Mouse (Mus musculus) ES-Bruce4 (cell line): ENCODE measurements at regions not wholly inside any gene's neighbourhood (a gene's known extent, or its start where the extent isn't known, plus 50 kb on each side); places are given as distances from the start of the nearest gene placed in this dataset.

Experiments
- H3K27ac ChIP-seq: 2 replicates; pipeline ENCODE4 v1.5.1; 2012; ENCODE audit warnings: low read length, inconsistent platforms; ENCODE audit not compliant: insufficient read depth
- H3K27me3 ChIP-seq: 2 replicates; pipeline ENCODE4 v1.6.1; 2012; ENCODE audit warnings: mild to moderate bottlenecking, low read length, inconsistent platforms; ENCODE audit not compliant: control insufficient read depth, poor library complexity, insufficient read depth, severe bottlenecking
- H3K36me3 ChIP-seq: 2 replicates; pipeline ENCODE4 v1.6.1; 2012; ENCODE audit warnings: inconsistent platforms, mild to moderate bottlenecking, low read length, moderate library complexity; ENCODE audit not compliant: control insufficient read depth, poor library complexity, insufficient read depth, severe bottlenecking
- H3K4me1 ChIP-seq: one replicate; pipeline ENCODE4 v1.8.1; 2011; ENCODE audit warnings: low read length; ENCODE audit not compliant: control insufficient read depth, insufficient read depth
- H3K4me3 ChIP-seq: 2 replicates; pipeline ENCODE4 v1.5.1; 2011; ENCODE audit warnings: low read depth, mild to moderate bottlenecking, low read length
- H3K9ac ChIP-seq: 2 replicates; pipeline ENCODE4 v1.6.1; 2012; ENCODE audit warnings: low read depth, mild to moderate bottlenecking, inconsistent platforms; ENCODE audit not compliant: poor library complexity, severe bottlenecking
- H3K9me3 ChIP-seq: replicated peaks from 2 replicates; pipeline ENCODE4 v1.6.1; 2012; ENCODE audit warnings: mild to moderate bottlenecking, low read length, inconsistent platforms; ENCODE audit not compliant: control insufficient read depth, poor library complexity, insufficient read depth, severe bottlenecking
- CTCF ChIP-seq: IDR thresholded peaks from one replicate; pipeline ENCODE4 v1.8.1; 2011; ENCODE audit warnings: low read depth, low read length
- EP300 ChIP-seq: IDR thresholded peaks from 2 replicates; pipeline ENCODE4 v1.6.1; 2011; ENCODE audit warnings: low read depth, low read length; ENCODE audit not compliant: insufficient read depth
- POLR2A ChIP-seq: IDR thresholded peaks from one replicate; pipeline ENCODE4 v1.8.1; 2011; ENCODE audit warnings: low read length; ENCODE audit not compliant: insufficient read depth

DNA sequence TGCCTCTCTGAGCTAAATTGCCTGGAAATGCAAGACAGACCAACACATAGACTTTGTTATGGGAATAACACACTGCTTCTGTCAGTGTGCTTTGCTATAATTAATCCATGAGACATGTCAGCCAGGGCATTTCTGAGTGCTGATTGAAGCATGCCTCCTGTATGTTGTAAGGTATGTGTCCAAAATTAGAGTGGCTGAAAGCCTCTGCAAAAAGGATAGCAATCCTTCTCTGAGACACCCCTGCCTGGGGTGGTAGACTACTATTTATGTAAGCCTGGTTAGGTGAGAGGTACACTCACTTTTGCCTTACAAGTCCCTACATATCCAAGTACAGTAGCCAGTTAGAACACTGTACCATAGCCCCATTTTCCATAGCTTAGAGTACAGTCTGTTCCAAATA lies 193.3 kb upstream of the Egflam start:
- Histone ChIP-seq H3K9ac (no peak overlapping the region), H3K4me3 (no peak overlapping the region), H3K4me1 (no peaks in the 10 kb centered on the region), H3K27ac (no peak overlapping the region), H3K9me3 (no peaks in the 10 kb centered on the region), H3K36me3 (no peaks in the 10 kb centered on the region), H3K27me3 (no peaks in the 10 kb centered on the region)
- TF ChIP-seq EP300 (no peak), POLR2A (no peak), CTCF (no peak)

DNA sequence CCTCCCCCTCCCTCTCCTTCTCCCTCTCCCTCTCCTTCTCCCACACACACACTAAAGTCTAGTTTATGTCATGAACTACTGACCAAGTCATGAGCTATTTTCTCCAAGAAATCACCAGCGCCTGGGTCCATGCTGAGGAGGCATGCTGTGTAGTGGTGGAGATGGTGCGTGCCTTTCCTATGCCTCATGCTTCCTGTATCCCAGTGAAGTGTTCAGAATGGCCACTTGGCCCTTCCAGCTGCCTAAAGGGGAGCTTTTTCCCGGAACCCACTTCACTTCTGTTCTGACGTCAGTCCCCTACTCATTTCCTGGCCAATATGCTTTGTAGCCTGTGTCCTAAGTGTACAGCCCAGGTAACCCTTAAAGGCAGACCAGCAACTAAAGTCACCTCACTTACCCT lies 199.1 kb upstream of the Egflam start:
- Histone ChIP-seq H3K27me3 (no peaks in the 10 kb centered on the region), H3K36me3 (no peaks in the 10 kb centered on the region), H3K9me3 (no peaks in the 10 kb centered on the region), H3K9ac (no peak overlapping the region), H3K4me3 (no peak overlapping the region), H3K4me1 (no peaks in the 10 kb centered on the region), H3K27ac (no peak overlapping the region)
- TF ChIP-seq EP300 (no peak), POLR2A (no peak), CTCF (no peak)

DNA sequence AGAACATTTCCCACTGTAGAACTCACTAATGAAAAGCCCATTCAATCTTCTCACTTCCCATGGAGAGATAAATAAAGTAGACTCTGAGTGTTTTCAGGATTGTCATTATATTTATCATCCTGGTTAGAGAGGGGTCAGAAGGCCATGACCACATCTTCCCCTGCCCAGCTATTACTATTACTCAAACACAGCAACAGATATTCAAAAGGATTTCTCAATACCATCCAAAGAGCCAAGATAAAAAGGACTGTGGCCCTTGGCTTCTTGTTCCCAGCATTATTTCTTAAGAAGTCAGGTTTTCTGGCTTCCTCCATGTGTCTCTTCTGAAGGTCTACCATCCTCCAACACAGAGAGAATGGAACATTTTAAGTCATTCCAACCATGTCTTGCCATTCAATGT lies 199.6 kb upstream of the Egflam start:
- TF ChIP-seq CTCF (no peak), POLR2A (no peak), EP300 (no peak)

DNA sequence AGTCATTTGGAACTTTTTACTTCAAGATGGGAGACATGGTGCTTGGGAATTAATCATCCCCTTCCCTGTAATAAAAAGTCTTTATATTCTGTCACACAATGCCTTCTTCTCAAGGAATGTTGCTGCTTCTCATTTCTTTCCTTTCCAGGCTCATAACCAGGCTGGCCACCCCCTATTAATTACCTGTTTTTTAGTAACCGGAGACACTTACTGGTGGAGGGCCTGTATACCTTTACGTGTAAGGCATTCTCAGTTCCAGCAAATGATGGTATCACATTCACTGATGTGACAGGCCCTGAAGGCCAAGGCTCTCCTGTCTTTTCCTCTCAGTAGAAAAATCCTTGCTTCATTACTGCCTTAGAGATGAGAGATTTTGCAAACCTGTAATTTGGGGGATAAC lies 203.3 kb upstream of the Egflam start:
- Histone ChIP-seq H3K9ac (no peak overlapping the region), H3K27me3 (no peaks in the 10 kb centered on the region), H3K36me3 (no peaks in the 10 kb centered on the region), H3K4me1 (no peaks in the 10 kb centered on the region), H3K4me3 (no peak overlapping the region), H3K27ac (no peak overlapping the region), H3K9me3 (no peaks in the 10 kb centered on the region)
- TF ChIP-seq EP300 (no peak), CTCF (no peak), POLR2A (no peak)

More for the DNA sequence above, 199.6 kb upstream of the Egflam start:
- no peaks in the 10 kb centered on the region for H3K4me1 ChIP-seq
- no peak overlapping the region for H3K9ac ChIP-seq
- no peak overlapping the region for H3K27ac ChIP-seq
- H3K4me3 ChIP-seq = no peak overlapping the region
- no peaks in the 10 kb centered on the region for H3K27me3 ChIP-seq
- H3K36me3 ChIP-seq = no peaks in the 10 kb centered on the region
- no peaks in the 10 kb centered on the region for H3K9me3 ChIP-seq

DNA sequence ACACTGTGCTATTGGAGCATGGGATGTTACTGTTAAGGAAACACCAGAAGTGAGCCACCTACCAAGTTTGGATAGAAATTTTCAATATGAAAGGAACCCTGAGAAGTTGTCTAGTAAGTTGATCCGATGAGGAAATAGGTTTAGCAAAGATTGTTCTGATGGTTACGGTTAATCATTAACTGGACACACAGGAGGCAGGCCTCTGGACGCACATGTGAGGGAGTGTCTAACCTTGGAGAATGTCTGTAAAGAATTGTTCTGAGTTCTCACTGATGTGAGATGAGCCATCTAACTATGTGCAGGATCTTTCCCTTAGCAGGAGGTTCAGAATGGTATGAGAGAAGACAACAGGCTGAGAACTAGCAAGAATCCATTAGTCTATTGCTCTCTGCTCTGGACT lies 205.8 kb upstream of the Gdnf start:
- Histone ChIP-seq H3K9me3 (no peaks in the 10 kb centered on the region), H3K36me3 (no peaks in the 10 kb centered on the region), H3K27me3 (no peaks in the 10 kb centered on the region), H3K4me3 (no peak overlapping the region), H3K27ac (no peak overlapping the region), H3K4me1 (no peaks in the 10 kb centered on the region), H3K9ac (no peak overlapping the region)
- TF ChIP-seq EP300 (no peak), CTCF (no peak), POLR2A (no peak)

DNA sequence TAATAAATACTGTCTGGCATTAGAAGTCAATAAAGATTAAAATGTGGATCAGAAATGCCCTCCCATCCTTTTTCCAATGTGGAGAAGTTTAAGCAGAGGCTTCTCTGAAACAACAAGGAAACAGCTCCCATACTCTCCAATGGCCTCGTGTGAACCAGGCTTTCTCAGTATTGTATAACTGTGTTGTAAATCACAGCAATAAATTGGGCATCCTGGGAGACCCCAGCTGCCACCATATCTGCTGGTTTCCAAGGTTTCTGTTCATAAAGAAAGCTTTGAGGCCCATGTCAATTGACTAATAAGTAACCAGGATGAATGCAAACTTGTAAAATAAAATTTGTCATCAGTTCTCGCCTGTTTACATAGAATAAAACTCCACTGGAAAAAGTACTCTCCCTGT lies 192.7 kb upstream of the Gdnf start:
- no peaks in the 10 kb centered on the region for H3K27me3 ChIP-seq
- no peak overlapping the region for H3K4me3 ChIP-seq
- TF ChIP-seq POLR2A = no peak
- TF ChIP-seq CTCF = no peak
- no peak for TF ChIP-seq EP300
- no peaks in the 10 kb centered on the region for H3K4me1 ChIP-seq
- H3K36me3 ChIP-seq = no peaks in the 10 kb centered on the region
- H3K27ac ChIP-seq = no peak overlapping the region
- no peak overlapping the region for H3K9ac ChIP-seq
- no peaks in the 10 kb centered on the region for H3K9me3 ChIP-seq
